In the genomic region with DNA sequence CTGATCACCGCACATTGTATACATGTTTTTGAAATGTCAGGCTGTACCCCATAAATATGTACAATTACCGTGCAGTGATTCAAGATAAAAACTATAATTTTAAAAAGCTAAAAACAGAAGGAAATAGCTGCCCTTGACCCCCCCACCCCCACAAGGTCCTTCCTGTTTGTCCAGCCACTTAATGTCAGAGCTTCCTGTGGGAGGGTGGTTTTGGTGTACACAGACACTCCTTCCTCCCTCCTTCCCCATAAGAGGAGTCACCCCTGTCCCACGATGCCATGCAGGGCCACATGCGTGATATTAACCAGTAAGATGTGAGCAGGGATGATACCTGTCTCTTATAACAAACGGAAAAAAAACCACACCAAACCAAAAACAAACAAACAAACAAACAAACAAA, we compare ENCODE assay signal across 16 mouse cellular contexts.
DNase-seq lines count a peak whose midpoint lies in the region; ATAC-seq and TF ChIP-seq lines count a peak whose summit lies in the region.
"Had no signal": no experiment of that assay in that cellular context is flagged by ENCODE, and none has a peak within 500 bp of the region (broad histone marks: within the 10 kb centered on the region; RNA-seq: fewer than 3 reads in every experiment).

No protein-coding gene starts in this region.

- H3K36me3 ChIP-seq in macrophage (ENCODE audit: inconsistent target): no peaks in the 10 kb centered on the region
- no peaks in the 10 kb centered on the region for H3K36me3 ChIP-seq in forebrain, embryonic 16.5 days (ENCODE audit: control insufficient read depth, insufficient read depth)
- H3K36me3 ChIP-seq: forebrain, embryonic 15.5 days; limb, embryonic 13.5 days; neural tube, embryonic 15.5 days had no signal

- no peak overlapping the region for H3K4me3 ChIP-seq in layer of hippocampus, adult 2 months
- no peak overlapping the region for H3K4me3 ChIP-seq in macrophage (ENCODE audit: inconsistent target)
- H3K4me3 ChIP-seq in forebrain, embryonic 16.5 days (replicated peaks; ENCODE audit: low read length): no peak overlapping the region
- H3K4me3 ChIP-seq: forebrain, embryonic 15.5 days; limb, embryonic 13.5 days; neural tube, embryonic 15.5 days had no signal

- H3K9ac ChIP-seq in forebrain, embryonic 16.5 days (replicated peaks; ENCODE audit: low read depth, low read length): no peak overlapping the region
- H3K9ac ChIP-seq: forebrain, embryonic 15.5 days; hindbrain, embryonic 14.5 days; limb, embryonic 13.5 days; neural tube, embryonic 15.5 days had no signal

- DNase-seq in CD4-positive, CD25-positive, alpha-beta regulatory T cell, adult 2 months (ENCODE audit: low read depth, low spot score): peak; percentile 23
- no peak for DNase-seq in layer of hippocampus, adult 2 months (ENCODE audit: low spot score in 2 of 2)
- DNase-seq in layer of hippocampus, postnatal 25 days (ENCODE audit: extremely low spot score in 1 of 2, low spot score in 1 of 2): no peak
- DNase-seq in 416B (ENCODE audit: low read depth): peak; percentile 74
- DNase-seq in right cerebral cortex, postnatal 25 days: no peak
- DNase-seq: cerebellum, adult 8-10 months; midbrain, embryonic 14.5 days; spleen, adult 18-20 months had no signal

- no peak overlapping the region for H3K4me2 ChIP-seq in forebrain, embryonic 16.5 days (ENCODE audit: low read length)
- H3K4me2 ChIP-seq: forebrain, embryonic 15.5 days; hindbrain, embryonic 14.5 days; limb, embryonic 13.5 days; neural tube, embryonic 15.5 days had no signal

- ATAC-seq in CD4-positive, CD25-positive, alpha-beta regulatory T cell, adult 4 months: no peak
- no peak for ATAC-seq in forebrain, embryonic 16.5 days
- ATAC-seq: forebrain, embryonic 15.5 days had no signal

- no peaks in the 10 kb centered on the region for H3K9me3 ChIP-seq in forebrain, embryonic 16.5 days (ENCODE audit: control insufficient read depth, low read length)
- H3K9me3 ChIP-seq: forebrain, embryonic 15.5 days; limb, embryonic 13.5 days; neural tube, embryonic 15.5 days had no signal

- 27% methylated on average over 5 of the region's 5 CpGs for WGBS in macrophage (ENCODE audit: missing documents)
- 84% methylated on average over 5 of the region's 5 CpGs for WGBS in forebrain, embryonic 16.5 days

- no peaks in the 10 kb centered on the region for H3K79me2 ChIP-seq in macrophage (ENCODE audit: inconsistent target)

- H3K4me1 ChIP-seq in forebrain, embryonic 16.5 days (replicated peaks; ENCODE audit: control insufficient read depth, insufficient read depth, low read length): peaks cover 7% of the 10 kb centered on the region; the same call in 1 of the 2 replicates

- peak overlapping the region; percentile 79 for H3K27ac ChIP-seq in layer of hippocampus, adult 2 months
- H3K27ac ChIP-seq in macrophage: peak overlapping the region; percentile 71
- H3K27ac ChIP-seq in forebrain, embryonic 16.5 days (ENCODE audit: low read length): no peak overlapping the region
- H3K27ac ChIP-seq: forebrain, embryonic 15.5 days; hindbrain, embryonic 14.5 days; liver, embryonic 14.5 days; neural tube, embryonic 15.5 days had no signal

- H3K27me3 ChIP-seq in forebrain, embryonic 16.5 days (replicated peaks; ENCODE audit: control insufficient read depth, insufficient read depth, low read length): no peaks in the 10 kb centered on the region
- H3K27me3 ChIP-seq: forebrain, embryonic 15.5 days; limb, embryonic 13.5 days; neural tube, embryonic 15.5 days had no signal

- TF ChIP-seq CTCF in layer of hippocampus, adult 2 months (conservative IDR thresholded peaks at IDR 0.05): no peak

Comparison
In these comparisons a context has a peak if more than half of its experiments do, and no peak if none do; other contexts are left out.
1. DNase-seq: peak in CD4-positive, CD25-positive, alpha-beta regulatory T cell, adult 2 months (single experiment) and 416B (single experiment); none in layer of hippocampus, adult 2 months (0 of 2), layer of hippocampus, postnatal 25 days (0 of 2) and right cerebral cortex, postnatal 25 days (single experiment).